Mouse (Mus musculus): Measurements from ENCODE around the gene Arvcf.

- TF ChIP-seq POLR2A (IDR thresholded peaks at IDR 0.05; ENCODE audit: low read depth, low read length) (no peak), CTCF (IDR thresholded peaks at IDR 0.05; ENCODE audit: extremely low read depth, insufficient read length, insufficient replicate concordance, low read depth, low read length) (no peak)
Measured at GRCm38 (mm10) chr16:18341605-18342004, 6.4 kb upstream of the Arvcf start.

Measured in small intestine, adult 2 months (tissue).